Mouse (Mus musculus) forebrain, embryonic 11.5 days (tissue): ENCODE measurements around the gene Pou2f2. TPM values are rescaled to one million over a fixed set of nuclear protein-coding genes. Genes with fewer than 3 reads are reported as not detected.

Experiments
- ATAC-seq: fragments of 200-750 bp; cut with Nextera tagmentation; replicated peaks from 2 replicates; pipeline ENCODE4 v1.8.0; 2017; ENCODE audit warnings: moderate TSS enrichment; ENCODE audit not compliant: low FRiP score
- DNase-seq: peaks from one replicate; pipeline ENCODE4 v3.0.0-alpha.2; 2017; ENCODE audit warnings: low spot score
- H3K27ac ChIP-seq: fragments of 300-500 bp; sonication (generic); 2 replicates; pipeline ENCODE4 v1.5.1; 2014; ENCODE audit warnings: low read depth, low read length
- H3K27me3 ChIP-seq: fragments of 300-500 bp; sonication (generic); 2 replicates; pipeline ENCODE4 v1.6.1; 2014; ENCODE audit warnings: mild to moderate bottlenecking, low read length, mixed read lengths; ENCODE audit not compliant: control insufficient read depth, insufficient read depth
- H3K36me3 ChIP-seq: fragments of 300-500 bp; sonication (generic); 2 replicates; pipeline ENCODE4 v1.6.1; 2014; ENCODE audit warnings: mild to moderate bottlenecking, low read length, moderate library complexity, mixed read lengths; ENCODE audit not compliant: control insufficient read depth, insufficient read depth
- H3K4me1 ChIP-seq: fragments of 300-500 bp; sonication (generic); replicated peaks from 2 replicates; pipeline ENCODE4 v1.6.1; 2014; ENCODE audit warnings: low read length, mixed read lengths; ENCODE audit not compliant: control insufficient read depth, insufficient read depth
- H3K4me2 ChIP-seq: fragments of 300-500 bp; sonication (generic); 2 replicates; pipeline ENCODE4 v1.6.1; 2014; ENCODE audit warnings: low read depth, mild to moderate bottlenecking, low read length, moderate library complexity, mixed read lengths; ENCODE audit not compliant: severe bottlenecking
- H3K4me3 ChIP-seq: fragments of 300-500 bp; sonication (generic); 2 replicates; pipeline ENCODE4 v1.5.1; 2014; ENCODE audit warnings: low read depth, low read length
- H3K9ac ChIP-seq: fragments of 300-500 bp; sonication (generic); 2 replicates; pipeline ENCODE4 v1.6.1; 2014; ENCODE audit warnings: low read length
- H3K9me3 ChIP-seq: fragments of 300-500 bp; sonication (generic); 2 replicates; pipeline ENCODE4 v1.6.1; 2016; ENCODE audit warnings: low read length, mixed read lengths; ENCODE audit not compliant: control insufficient read depth
- WGBS: fragments of 180-500 bp; shearing (Covaris S2); extraction: QIAGEN DNeasy Blood & Tissue Kit; methylation state at CpG from one replicate; pipeline ENCODE4 v1.1.7; 2014; 5-methylcytosine and 5-hydroxymethylcytosine counted together
- polyA plus RNA-seq: library from polyadenylated mRNA; unstranded; fragments of >200 nt; fragmentation: Nextera tagmentation; extraction: Ambion mirVana; gene quantifications from 2 replicates; pipeline ENCODE4 v1.2.1, GENCODE M21; 2014

Gene Pou2f2
- polyA plus RNA-seq, result 16.8 and 19.9 TPM in 2 replicates

DNA sequence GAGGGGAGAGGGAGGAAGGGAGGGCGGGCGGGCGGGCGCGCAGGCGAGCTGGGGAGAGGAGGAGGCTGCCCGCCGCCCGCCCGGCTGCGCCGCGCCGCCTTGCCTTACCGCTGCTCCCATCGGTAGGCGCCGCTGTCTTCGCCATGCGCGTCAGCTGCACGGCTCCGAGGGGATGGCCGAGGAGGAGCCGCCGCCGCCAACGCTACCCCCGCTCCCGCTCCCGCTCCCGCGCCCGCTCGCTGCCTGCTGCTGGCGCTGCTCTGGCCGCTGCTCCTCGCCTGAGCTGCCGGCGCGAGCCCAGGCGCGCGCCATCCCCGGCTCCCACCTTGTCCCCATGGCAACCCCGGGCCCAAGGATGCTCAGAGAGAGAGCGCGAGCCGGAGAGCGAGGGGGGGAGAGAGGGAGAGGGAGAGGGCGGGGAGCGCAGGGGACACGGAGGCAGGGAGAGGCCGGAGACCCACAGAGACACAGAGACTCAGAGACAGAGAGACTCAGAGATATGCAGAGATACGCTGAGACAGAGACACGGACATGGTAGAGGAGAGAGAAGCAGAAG is at the start of gene Pou2f2:
TSS of gene Pou2f2 (minus strand) at position 121 of the 556 bp plus-strand sequence.
- Histone ChIP-seq H3K4me2 (peak within 1 kb of the TSS; percentile 79), H3K36me3 (no peaks in the 10 kb centered on the region), H3K9ac (peak within 1 kb of the TSS; percentile 73), H3K27me3 (peaks cover 39% of the 10 kb centered on the region), H3K27ac (peak within 1 kb of the TSS; percentile 92), H3K4me3 (peak within 1 kb of the TSS; percentile 53), H3K4me1 (no peaks in the 10 kb centered on the region; the same call in 1 of the 2 replicates), H3K9me3 (no peaks in the 10 kb centered on the region)
- DNase-seq (peak; percentile 94), ATAC-seq (peak; percentile 91)
- 0% methylated on average over 37 of the region's 56 CpGs for WGBS

DNA sequence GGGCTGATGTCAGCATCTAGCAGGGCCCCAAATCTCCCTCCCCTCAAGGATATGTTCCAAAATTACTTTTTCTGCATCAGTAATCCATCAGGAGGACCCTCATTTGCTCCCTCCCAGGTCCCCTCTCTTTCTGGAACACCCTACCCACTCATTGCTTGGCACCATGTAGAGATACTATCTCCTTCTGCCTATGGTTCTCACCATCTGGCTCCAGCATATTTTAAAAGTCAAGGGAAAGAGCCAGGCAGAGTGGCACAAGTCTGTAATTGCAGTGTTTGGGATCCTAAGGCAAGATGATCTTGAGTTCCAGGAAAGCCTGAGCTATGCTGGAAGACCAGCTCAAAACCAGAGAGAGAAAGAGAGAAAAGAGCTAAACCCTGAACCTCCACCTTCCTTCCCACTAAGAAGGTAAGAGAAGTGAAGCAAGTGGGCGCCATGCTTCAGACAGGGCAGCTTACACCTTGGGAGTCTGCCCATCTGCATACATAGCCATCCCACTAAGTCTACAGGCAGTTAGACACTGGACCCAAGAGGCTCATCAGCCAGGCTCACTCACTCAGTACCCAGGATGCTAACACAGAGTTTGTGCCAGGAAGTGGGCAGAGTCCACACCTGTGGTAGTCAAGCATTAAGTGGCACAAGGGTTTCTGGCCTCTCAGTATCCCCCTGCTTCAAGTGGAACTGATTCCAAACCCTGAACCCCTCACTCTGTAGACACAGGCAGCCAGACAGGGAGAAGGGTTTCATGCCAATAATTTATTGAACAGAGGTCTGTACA is 48.2 kb upstream of the Pou2f2 start:
- peaks cover 28% of the 10 kb centered on the region for H3K36me3 ChIP-seq
- H3K4me3 ChIP-seq, result no peak overlapping the region
- H3K9ac ChIP-seq, result no peak overlapping the region
- H3K4me2 ChIP-seq, result no peak overlapping the region
- no peaks in the 10 kb centered on the region for H3K27me3 ChIP-seq
- H3K9me3 ChIP-seq, result no peaks in the 10 kb centered on the region
- H3K27ac ChIP-seq, result no peak overlapping the region
- ATAC-seq, result no peak
- DNase-seq, result no peak
- H3K4me1 ChIP-seq, result no peaks in the 10 kb centered on the region
- whole genome bisulfite sequencing, result 88% methylated on average over 1 of the region's 1 CpGs

DNA sequence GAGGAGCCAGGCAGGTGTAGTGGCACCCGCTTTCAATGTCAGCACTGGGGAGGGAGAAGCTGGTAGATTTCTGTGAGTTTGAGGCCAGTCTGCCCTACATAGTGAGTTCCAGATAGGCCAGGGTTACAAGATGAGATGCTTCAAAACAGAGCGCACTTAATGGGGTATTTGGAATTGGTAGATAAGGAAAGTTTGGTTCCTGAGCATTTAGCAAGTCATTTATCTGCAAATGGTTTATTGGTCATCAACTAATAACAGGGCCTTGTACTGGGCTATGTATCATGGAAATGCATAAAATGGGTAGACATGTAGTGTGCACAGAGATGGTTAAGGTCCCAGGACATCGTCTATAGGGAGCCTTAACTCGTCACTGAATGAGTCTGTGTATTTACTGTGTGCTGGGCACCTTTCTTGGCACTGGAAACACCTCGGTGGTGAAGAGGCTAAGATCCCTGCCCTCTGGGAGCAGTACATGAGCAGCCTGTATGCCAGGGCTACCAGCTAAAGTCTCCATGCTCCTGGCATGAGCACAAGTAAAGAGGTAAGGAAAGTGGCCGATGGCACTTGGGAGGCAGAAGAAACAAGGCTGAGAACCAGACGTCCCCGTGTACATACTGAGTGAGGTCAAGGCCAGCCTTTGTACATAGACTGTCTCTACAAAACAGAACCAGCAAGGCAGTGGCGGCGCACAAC is 42.9 kb upstream of the Pou2f2 start:
- ATAC-seq (no peak), DNase-seq (no peak)
- Histone ChIP-seq H3K27ac (no peak overlapping the region), H3K4me3 (peak overlapping the region; percentile 55), H3K4me1 (peaks cover 16% of the 10 kb centered on the region), H3K36me3 (peaks cover 7% of the 10 kb centered on the region; the same call in 1 of the 2 replicates), H3K9ac (peak overlapping the region; percentile 67), H3K9me3 (no peaks in the 10 kb centered on the region), H3K4me2 (peak overlapping the region; percentile 92), H3K27me3 (no peaks in the 10 kb centered on the region)
- whole genome bisulfite sequencing, result 83% methylated on average over 10 of the region's 10 CpGs

DNA sequence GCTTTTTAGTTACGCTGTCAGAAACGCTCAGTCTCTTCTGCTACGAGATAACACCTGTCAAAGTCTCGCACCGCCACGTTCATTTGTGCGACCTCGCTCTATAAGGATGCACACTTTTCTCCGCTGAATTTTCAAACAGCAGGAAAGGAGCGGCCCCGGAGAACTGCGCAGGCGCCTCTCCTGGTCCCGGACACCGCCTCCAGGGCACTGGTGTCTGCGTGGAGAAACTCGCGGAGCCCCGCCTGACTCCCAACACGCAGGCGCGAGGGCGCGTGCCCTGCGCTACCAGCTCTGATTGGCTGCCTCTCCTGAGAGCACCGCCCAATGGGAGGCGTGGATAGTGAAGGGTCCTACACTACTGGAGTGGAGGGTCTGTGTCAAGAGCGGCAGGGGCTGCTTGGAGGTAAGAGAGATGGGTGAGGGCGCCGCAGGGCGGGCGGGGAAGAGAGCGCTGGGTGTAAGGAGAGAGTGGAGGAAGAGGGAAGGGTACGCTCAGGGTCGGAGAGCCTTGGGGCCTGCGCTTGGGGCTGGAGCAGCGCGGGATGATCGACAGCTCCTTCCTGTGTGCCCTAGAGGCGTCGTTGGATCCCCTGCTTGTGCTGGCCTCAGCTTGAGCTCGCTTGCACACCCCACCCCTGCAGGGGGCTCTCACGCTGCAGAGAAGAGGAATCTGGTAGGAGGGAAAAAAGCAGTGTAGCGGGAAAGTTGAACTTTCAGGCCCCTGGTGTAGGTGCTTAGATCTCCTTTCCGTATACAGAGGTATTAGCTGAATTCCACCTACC is 41.8 kb upstream of the Pou2f2 start, which contains the start of gene Zfp526:
TSS of gene Zfp526 (plus strand) at position 324 of the 782 bp plus-strand sequence.
- Histone ChIP-seq H3K27me3 (no peaks in the 10 kb centered on the region), H3K36me3 (peaks cover 7% of the 10 kb centered on the region; the same call in 1 of the 2 replicates), H3K4me3 (peak within 1 kb of the TSS; percentile 55), H3K4me1 (peaks cover 17% of the 10 kb centered on the region), H3K4me2 (peak within 1 kb of the TSS; percentile 92), H3K9ac (peak within 1 kb of the TSS; percentile 67), H3K27ac (peak within 1 kb of the TSS; percentile 62), H3K9me3 (no peaks in the 10 kb centered on the region)
- ATAC-seq (peak; percentile 94), DNase-seq (peak; percentile 98)
- under 1% methylated on average over 45 of the region's 45 CpGs for WGBS

DNA sequence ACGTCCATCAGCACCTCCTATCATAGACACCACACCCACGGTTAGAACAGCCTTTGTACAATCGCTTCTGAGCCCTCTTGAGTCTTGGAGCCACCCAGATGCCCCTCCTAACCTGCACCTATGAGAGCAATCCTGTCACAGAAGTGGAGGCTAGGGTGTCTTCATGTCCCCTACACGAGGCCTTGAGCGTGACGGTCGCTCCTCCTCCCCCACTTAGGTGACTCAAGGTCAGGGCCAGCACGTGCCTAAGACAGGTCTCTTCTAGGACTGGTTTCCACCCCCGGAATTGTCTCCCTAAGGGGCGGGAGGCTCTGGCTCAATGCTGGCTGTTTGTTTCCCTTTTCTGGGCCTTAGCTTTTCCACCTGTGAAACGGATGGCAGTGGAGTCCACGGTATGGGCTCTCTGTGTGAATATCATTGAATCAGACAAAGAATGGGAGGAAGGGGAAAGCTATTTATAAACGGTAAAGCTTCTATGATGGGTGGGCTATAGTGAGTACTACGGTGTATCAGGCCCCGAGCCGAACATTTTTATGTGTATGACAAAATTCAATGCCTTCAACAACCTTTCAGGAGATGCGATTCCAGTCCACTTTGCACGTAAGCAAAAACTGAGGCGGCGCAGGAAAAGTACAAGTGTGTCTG is 41.1 kb upstream of the Pou2f2 start, which contains the start of gene Dedd2:
TSS of gene Dedd2 (minus strand) at position 159 of the 645 bp plus-strand sequence.
- peak within 1 kb of the TSS; percentile 55 for H3K4me3 ChIP-seq
- no peak for ATAC-seq
- no peaks in the 10 kb centered on the region for H3K27me3 ChIP-seq
- H3K4me1 ChIP-seq, result peaks cover 17% of the 10 kb centered on the region
- 7% methylated on average over 20 of the region's 20 CpGs for WGBS
- peak within 1 kb of the TSS; percentile 72 for H3K9ac ChIP-seq
- H3K36me3 ChIP-seq, result peaks cover 4% of the 10 kb centered on the region; the same call in 1 of the 2 replicates
- no peak for DNase-seq
- no peaks in the 10 kb centered on the region for H3K9me3 ChIP-seq
- peak within 1 kb of the TSS; percentile 92 for H3K4me2 ChIP-seq
- peak within 1 kb of the TSS; percentile 62 for H3K27ac ChIP-seq

DNA sequence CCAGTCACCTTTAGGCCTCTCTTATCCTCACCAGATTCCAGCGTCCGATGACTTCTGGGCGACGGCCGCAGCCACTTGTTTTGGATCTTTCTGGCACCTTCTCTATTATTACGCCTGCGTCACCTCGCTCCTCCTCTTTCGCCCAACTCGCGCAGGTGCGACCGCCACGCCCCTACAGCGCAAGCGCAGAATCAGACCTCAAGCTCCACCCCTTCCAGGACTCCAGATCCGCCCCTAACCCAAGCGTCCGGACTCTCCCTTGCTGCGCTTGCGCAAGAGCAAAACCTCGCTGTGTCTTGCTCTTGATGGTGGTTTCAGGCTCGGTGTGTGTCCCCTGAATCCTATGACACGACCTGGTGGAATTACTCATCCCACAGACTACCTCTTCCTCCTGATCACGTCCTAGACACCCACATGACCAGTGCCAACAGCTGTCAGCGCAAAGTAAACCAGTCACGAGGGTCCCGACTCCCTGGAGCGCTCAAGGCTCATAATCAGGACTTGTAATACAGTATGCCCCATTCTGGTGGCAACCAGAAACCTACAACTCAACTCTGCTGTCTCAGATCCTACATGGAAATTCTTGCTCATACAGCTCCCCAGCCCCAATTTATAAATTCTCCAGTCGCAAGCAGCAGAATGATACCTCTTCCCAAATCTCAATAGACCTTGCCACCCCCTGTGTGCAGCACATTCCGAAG is 40.4 kb upstream of the Pou2f2 start:
- WGBS, result 5% methylated on average over 31 of the region's 31 CpGs
- peak; percentile 73 for ATAC-seq

DNA sequence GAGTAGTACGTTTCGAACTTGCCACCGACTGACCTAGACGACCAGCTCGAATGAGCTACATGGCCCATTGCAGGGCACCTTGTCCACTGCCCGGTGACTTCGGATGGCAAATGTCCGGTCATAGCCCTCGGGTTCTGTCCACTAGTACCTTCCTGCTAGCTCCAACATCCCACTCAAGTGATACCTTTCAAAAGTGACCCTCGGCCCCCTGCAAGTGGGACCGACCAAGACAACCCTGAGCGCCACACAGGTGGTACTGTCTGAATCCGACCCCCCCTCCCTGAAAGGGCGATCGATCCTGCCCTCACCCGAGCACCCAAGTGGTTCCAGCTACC is 39.9 kb upstream of the Pou2f2 start:
- no peaks in the 10 kb centered on the region; the same call in 1 of the 2 replicates for H3K36me3 ChIP-seq
- H3K4me2 ChIP-seq, result peak overlapping the region; percentile 92
- peak overlapping the region; percentile 72 for H3K9ac ChIP-seq
- WGBS, result 1% methylated on average over 16 of the region's 16 CpGs
- DNase-seq (no peak), ATAC-seq (peak; percentile 31; the same call in 1 of the 2 replicates)
- H3K4me3 ChIP-seq, result peak overlapping the region; percentile 55
- H3K27me3 ChIP-seq, result no peaks in the 10 kb centered on the region
- H3K9me3 ChIP-seq, result no peaks in the 10 kb centered on the region
- H3K27ac ChIP-seq, result peak overlapping the region; percentile 19; the same call in 1 of the 2 replicates
- peaks cover 17% of the 10 kb centered on the region for H3K4me1 ChIP-seq

More for the DNA sequence above, 40.4 kb upstream of the Pou2f2 start:
- Histone ChIP-seq H3K27me3 (no peaks in the 10 kb centered on the region), H3K4me1 (peaks cover 17% of the 10 kb centered on the region), H3K9me3 (no peaks in the 10 kb centered on the region), H3K9ac (peak overlapping the region; percentile 72), H3K4me3 (peak overlapping the region; percentile 55), H3K36me3 (no peaks in the 10 kb centered on the region; the same call in 1 of the 2 replicates), H3K27ac (peak overlapping the region; percentile 41; the same call in 1 of the 2 replicates), H3K4me2 (peak overlapping the region; percentile 92)
- DNase-seq, result peak; percentile 96
